Mouse (Mus musculus): ENCODE measurements around the gene Ndrg2.
A peak's percentile ranks its signal among the peaks of the same experiment; 100 is the strongest.

- TF ChIP-seq CTCF (IDR thresholded peaks at IDR 0.05; ENCODE audit: insufficient read depth, low read length) (peak; percentile 69), POLR2A (IDR thresholded peaks at IDR 0.05; ENCODE audit: borderline replicate concordance, extremely low read depth, low read depth, low read length) (no peak)
Observed at GRCm38 (mm10) chr14:51930824-51931223, 16.9 kb upstream of the Ndrg2 start.
